Mouse (Mus musculus) kidney, postnatal 0 days (tissue): Measurements from ENCODE around the gene Coro2a. TPM values are rescaled to one million over a fixed set of nuclear protein-coding genes. Genes with fewer than 3 reads are reported as not detected.

ENCODE experiments used
- ATAC-seq: fragments of 200-750 bp; cut with Nextera tagmentation; replicated peaks from 2 replicates; pipeline ENCODE4 v1.8.0; 2017; ENCODE audit warnings: low read depth, moderate number of reproducible peaks, moderate TSS enrichment, moderate library complexity; ENCODE audit not compliant: low FRiP score
- DNase-seq: peaks from one replicate; pipeline ENCODE4 v3.0.0-alpha.2; 2016; ENCODE audit warnings: low spot score
- H3K27ac ChIP-seq: fragments of 300-500 bp; sonication (generic); 2 replicates; pipeline ENCODE4 v1.5.1; 2014; ENCODE audit warnings: mild to moderate bottlenecking
- H3K27me3 ChIP-seq: fragments of 300-500 bp; sonication (generic); 2 replicates; pipeline ENCODE4 v1.6.1; 2014; ENCODE audit warnings: low read length, mixed read lengths; ENCODE audit not compliant: insufficient read depth
- H3K36me3 ChIP-seq: fragments of 300-500 bp; sonication (generic); 2 replicates; pipeline ENCODE4 v1.6.1; 2014; ENCODE audit warnings: low read length, mixed read lengths; ENCODE audit not compliant: insufficient read depth
- H3K4me1 ChIP-seq: fragments of 300-500 bp; sonication (generic); replicated peaks from 2 replicates; pipeline ENCODE4 v1.6.1; 2014; ENCODE audit warnings: antibody characterized with exemption, low read length, mixed read lengths; ENCODE audit not compliant: insufficient read depth
- H3K4me2 ChIP-seq: fragments of 300-500 bp; sonication (generic); 2 replicates; pipeline ENCODE4 v1.6.1; 2014; ENCODE audit warnings: mild to moderate bottlenecking, low read length, moderate library complexity, mixed read lengths
- H3K4me3 ChIP-seq: fragments of 300-500 bp; sonication (generic); replicated peaks from 2 replicates; pipeline ENCODE4 v1.5.1; 2014; ENCODE audit warnings: low read depth, low read length
- H3K9ac ChIP-seq: fragments of 300-500 bp; sonication (generic); 2 replicates; pipeline ENCODE4 v1.6.1; 2014; ENCODE audit warnings: low read depth, low read length
- H3K9me3 ChIP-seq: fragments of 300-500 bp; sonication (generic); replicated peaks from 2 replicates; pipeline ENCODE4 v1.6.1; 2016; ENCODE audit warnings: low read length, inconsistent platforms, mixed read lengths
- CTCF ChIP-seq: IDR thresholded peaks from 2 replicates; pipeline ENCODE4 v1.5.1; 2016; ENCODE audit warnings: antibody characterized with exemption, low read depth, mild to moderate bottlenecking, moderate library complexity
- WGBS: fragments of 180-500 bp; shearing (Covaris S2); extraction: QIAGEN DNeasy Blood & Tissue Kit; methylation state at CpG from one replicate; pipeline ENCODE4 v1.1.7; 2014; 5-methylcytosine and 5-hydroxymethylcytosine counted together
- polyA plus RNA-seq: library from polyadenylated mRNA; unstranded; fragments of >200 nt; fragmentation: Nextera tagmentation; extraction: Ambion mirVana; gene quantifications from 2 replicates; pipeline ENCODE4 v1.2.1, GENCODE M21; 2015

Gene Coro2a
- polyA plus RNA-seq, 1 experiment from 2014 or later, result 2.9 TPM

DNA sequence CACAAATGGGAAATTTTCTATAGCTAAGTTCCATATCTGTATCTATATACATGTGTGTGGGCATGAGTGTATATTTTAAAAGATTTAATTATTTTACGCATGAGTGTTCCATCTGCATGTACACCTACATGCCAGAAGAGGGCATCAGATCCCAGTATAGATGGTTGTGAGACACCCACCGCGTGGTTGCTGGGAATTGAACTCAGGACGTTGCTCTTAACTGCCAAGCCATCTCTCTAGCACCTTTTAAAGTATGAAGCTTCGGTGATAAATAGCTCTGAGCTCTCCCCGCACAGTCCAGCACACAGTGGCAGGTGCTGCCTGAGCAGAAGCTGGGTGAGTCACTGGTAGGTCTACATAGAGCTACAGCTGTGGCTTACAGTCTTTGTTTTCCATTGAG is 15.4 kb upstream of the Coro2a start:
- DNase-seq (no peak), ATAC-seq (0 out of 2 replicates have a peak, but pooled peaks have one; percentile 12)
- WGBS, result 78% methylated on average over 6 of the region's 6 CpGs
- Histone ChIP-seq H3K4me1 (no peaks in the 10 kb centered on the region), H3K4me2 (no peak overlapping the region), H3K27ac (no peak overlapping the region), H3K4me3 (no peak overlapping the region), H3K36me3 (no peaks in the 10 kb centered on the region), H3K27me3 (no peaks in the 10 kb centered on the region), H3K9me3 (no peaks in the 10 kb centered on the region), H3K9ac (no peak overlapping the region)
- peak; percentile 69 for TF ChIP-seq CTCF

- no peak for TF ChIP-seq CTCF
- WGBS, result 76% methylated on average over 9 of the region's 9 CpGs
- H3K9me3 ChIP-seq, result no peaks in the 10 kb centered on the region
- DNase-seq (no peak), ATAC-seq (no peak)
- H3K9ac ChIP-seq, result no peak overlapping the region
- no peak overlapping the region for H3K27ac ChIP-seq
- H3K4me2 ChIP-seq, result no peak overlapping the region
- no peak overlapping the region for H3K4me3 ChIP-seq
- H3K4me1 ChIP-seq, result no peaks in the 10 kb centered on the region
- no peaks in the 10 kb centered on the region for H3K27me3 ChIP-seq
- H3K36me3 ChIP-seq, result no peaks in the 10 kb centered on the region
Measured at GRCm38 (mm10) chr4:46614641-46615040, 12.6 kb upstream of the Coro2a start.

DNA sequence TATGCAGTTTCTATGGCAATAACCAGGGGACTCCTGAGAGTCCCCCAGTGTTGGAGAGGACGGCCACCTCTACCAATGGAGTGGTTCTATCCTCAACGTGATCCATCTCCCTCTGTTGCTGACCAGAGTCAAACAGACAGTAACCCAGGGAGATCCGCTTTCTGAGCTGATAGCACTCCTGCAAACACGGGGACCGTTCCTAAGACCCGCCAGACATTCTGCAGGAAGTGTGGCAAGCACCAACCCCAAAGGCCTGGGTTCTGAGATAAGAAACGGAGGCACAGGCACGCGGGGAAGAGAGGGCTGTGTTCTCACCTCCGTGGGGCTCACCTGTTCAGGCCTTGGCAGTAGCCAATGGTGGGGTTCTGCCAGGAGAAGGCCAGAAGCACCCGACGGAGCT is 11.6 kb upstream of the Coro2a start:
- Histone ChIP-seq H3K4me3 (no peak overlapping the region), H3K36me3 (no peaks in the 10 kb centered on the region), H3K4me1 (no peaks in the 10 kb centered on the region), H3K4me2 (no peak overlapping the region), H3K27me3 (no peaks in the 10 kb centered on the region), H3K9me3 (no peaks in the 10 kb centered on the region), H3K27ac (no peak overlapping the region), H3K9ac (no peak overlapping the region)
- 81% methylated on average over 12 of the region's 12 CpGs for WGBS
- ATAC-seq (no peak), DNase-seq (no peak)
- no peak for TF ChIP-seq CTCF

DNA sequence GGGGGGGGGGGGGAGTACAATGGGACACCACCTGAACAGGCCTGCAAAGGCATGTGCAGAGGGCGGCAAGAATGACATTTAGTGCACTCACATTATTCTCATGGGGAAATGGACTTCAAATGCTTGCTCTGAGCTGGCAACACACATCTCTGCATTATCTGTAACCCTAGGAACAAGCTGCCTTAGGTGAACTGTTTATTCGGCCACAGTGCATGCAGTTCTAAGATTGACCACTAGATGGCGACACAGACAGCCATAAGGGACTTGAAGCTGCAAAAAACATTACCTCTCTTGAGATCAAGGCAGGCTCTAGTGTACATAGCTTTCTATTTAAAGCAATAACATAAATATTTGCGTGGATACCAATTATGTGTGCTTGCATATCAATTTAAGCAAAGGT is 9.2 kb upstream of the Coro2a start:
- 3% methylated on average over 4 of the region's 4 CpGs for WGBS
- Histone ChIP-seq H3K4me1 (no peaks in the 10 kb centered on the region), H3K27me3 (no peaks in the 10 kb centered on the region), H3K36me3 (no peaks in the 10 kb centered on the region), H3K9ac (no peak overlapping the region), H3K27ac (no peak overlapping the region), H3K9me3 (no peaks in the 10 kb centered on the region), H3K4me2 (no peak overlapping the region), H3K4me3 (no peak overlapping the region)
- ATAC-seq (no peak), DNase-seq (peak; percentile 91)
- TF ChIP-seq CTCF, result peak; percentile 99

DNA sequence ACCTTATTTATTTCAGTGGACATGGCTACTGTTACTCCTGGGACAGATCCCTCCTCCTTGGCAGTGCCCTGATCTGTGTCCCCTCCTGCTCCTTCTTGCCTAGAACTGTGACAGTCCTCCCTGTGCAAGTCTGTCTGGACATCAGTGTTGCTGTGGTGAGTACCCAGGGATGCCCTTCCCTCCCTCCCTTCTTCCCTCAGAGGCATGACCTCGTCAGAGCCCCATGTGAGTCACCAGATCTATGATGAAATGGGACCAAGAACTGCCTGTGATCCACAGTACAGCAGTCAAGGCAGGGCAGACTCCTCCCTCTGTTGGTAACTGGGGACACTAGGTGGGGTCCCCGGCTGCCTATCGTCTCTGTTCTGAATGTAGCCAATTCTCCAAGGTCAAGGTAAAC is 5.6 kb upstream of the Coro2a start:
- 67% methylated on average over 3 of the region's 3 CpGs for WGBS
- TF ChIP-seq CTCF, result no peak
- DNase-seq (no peak), ATAC-seq (no peak)
- H3K4me1 ChIP-seq, result no peaks in the 10 kb centered on the region
- H3K27ac ChIP-seq, result no peak overlapping the region
- no peak overlapping the region for H3K4me2 ChIP-seq
- no peak overlapping the region for H3K9ac ChIP-seq
- no peaks in the 10 kb centered on the region; the same call in 1 of the 2 replicates for H3K27me3 ChIP-seq
- no peak overlapping the region for H3K4me3 ChIP-seq
- H3K36me3 ChIP-seq, result no peaks in the 10 kb centered on the region
- no peaks in the 10 kb centered on the region for H3K9me3 ChIP-seq

DNA sequence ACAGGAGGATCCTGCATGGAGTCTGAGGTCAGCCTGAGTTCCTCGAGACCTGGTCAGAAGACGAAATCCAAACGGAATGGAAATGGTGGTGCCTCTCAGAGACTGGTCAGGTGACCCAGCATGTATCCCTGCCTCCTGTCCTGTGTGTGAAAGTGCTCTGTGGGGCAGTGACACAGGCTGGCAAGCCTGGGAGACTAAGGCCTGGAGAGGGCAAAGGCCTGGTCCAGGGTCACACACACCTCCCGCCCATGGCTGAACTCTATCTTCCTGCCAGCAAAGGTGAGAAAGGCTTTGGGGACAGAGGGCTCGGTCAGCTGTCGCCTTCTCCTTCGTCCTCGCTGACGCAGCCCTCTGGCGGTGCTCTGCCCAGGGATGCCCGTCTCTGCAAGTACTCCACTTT is 3.4 kb upstream of the Coro2a start:
- no peak for ATAC-seq
- 77% methylated on average over 11 of the region's 11 CpGs for WGBS
- no peak for TF ChIP-seq CTCF
- Histone ChIP-seq H3K9me3 (no peaks in the 10 kb centered on the region), H3K27ac (no peak overlapping the region), H3K4me2 (no peak overlapping the region), H3K4me1 (0 out of 2 replicates have a peak, but pooled peaks cover 6% of the 10 kb centered on the region), H3K36me3 (no peaks in the 10 kb centered on the region), H3K4me3 (no peak overlapping the region), H3K9ac (no peak overlapping the region), H3K27me3 (peaks cover 12% of the 10 kb centered on the region)
- DNase-seq, result no peak

GRCm38 (mm10) chr4:46602704-46603103 is 702 bp upstream of the Coro2a start:
- H3K9ac ChIP-seq, result no peak overlapping the region
- ATAC-seq (no peak), DNase-seq (no peak)
- H3K27me3 ChIP-seq, result peaks cover 20% of the 10 kb centered on the region
- WGBS, result 61% methylated on average over 7 of the region's 7 CpGs
- H3K27ac ChIP-seq, result no peak overlapping the region
- no peak overlapping the region for H3K4me2 ChIP-seq
- 0 out of 2 replicates have a peak, but pooled peaks cover 6% of the 10 kb centered on the region for H3K4me1 ChIP-seq
- H3K36me3 ChIP-seq, result no peaks in the 10 kb centered on the region
- TF ChIP-seq CTCF, result no peak
- no peaks in the 10 kb centered on the region for H3K9me3 ChIP-seq
- no peak overlapping the region for H3K4me3 ChIP-seq
